Mouse (Mus musculus) T-helper 2 cell (primary cell): Measurements from ENCODE around the gene AI481877.

Source experiments
- in situ Hi-C: fragments of 300-600 bp; cut with MboI, MseI; formaldehyde crosslinking; loops from one replicate; pipeline ENCODE4 v1.15.1; 2025; ENCODE audit warnings: high pct_unique_total_duplicates

The AI481877 gene

DNA sequence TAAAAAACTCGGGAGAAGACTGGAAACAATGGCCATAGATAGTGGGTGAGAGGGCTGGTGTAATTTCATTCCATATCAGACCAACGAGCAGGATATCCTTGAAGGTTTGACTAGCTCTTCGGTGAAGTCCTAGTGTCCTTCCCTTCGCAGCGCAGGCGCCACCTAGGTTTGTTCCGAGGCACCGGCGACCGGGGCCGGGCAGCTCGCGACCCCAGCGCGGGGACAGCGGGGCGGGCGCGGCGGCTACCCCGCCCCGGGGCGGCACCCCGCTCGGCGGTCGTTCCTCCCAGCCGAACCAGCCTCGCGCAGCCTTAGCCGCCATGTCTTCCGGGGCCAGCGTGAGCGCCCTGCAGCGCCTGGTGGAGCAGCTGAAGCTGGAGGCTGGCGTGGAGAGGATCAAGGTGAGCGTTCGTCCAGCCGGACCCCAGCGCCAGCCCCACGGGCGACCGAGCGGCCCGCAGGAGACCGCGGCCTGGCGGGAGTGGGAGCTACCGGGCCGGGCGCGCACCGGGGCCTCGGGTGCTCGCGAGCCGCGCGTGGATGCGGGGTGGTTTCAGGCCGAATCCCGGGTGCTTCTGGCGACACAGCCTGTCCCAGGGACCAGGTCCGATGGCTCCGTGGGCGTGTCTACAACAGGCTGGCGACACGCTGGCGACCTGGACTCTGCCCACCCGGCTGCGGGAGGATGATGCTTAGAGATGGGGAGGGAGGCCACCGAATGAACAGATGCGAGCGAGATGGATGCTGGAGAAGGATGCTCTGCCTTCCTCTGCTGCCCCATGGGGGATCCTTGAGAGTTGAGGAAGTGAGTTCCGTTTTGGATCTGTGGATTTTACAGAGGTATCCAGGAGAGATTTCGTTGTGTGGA, 103.6 kb downstream of the AI481877 start, which contains the start of gene Gng10:
Gng10 (plus strand) TSS at position 171 of the 868 bp plus-strand sequence.
- in situ Hi-C loops: loop anchor here (5.0 kb wide), 2 partner anchors 38 to 737 kb away; partner anchors contain the start of gene Dnajc25

DNA sequence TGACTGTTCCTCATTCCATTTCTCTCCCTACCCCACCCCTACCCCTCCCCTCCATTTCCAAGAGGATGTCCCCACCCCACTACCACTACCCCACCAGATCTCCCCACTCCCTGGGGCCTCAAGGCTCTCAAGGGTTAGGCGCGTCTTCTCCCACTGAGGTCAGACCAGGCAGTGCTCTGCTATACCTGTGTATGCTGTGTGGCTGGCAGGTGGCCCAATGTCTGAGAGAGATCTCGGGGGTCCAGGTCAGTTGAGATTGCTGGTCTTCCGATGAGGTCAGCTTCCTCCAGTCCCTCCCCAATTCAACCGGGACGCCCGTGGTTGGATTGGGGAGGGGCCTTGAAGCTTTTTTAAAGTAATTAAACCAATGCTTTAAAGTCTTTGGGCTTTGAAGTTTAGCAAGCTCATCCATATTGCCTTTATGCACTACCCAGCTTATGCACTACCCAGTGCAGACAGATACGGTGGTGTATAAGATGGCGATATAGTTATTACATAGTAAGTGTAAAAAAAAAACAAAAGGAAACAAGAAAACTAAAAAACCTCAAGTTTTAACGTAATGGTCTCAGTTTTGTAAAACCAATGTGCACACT, 104.4 kb downstream of the AI481877 start:
- in situ Hi-C loops: no loop called here

DNA sequence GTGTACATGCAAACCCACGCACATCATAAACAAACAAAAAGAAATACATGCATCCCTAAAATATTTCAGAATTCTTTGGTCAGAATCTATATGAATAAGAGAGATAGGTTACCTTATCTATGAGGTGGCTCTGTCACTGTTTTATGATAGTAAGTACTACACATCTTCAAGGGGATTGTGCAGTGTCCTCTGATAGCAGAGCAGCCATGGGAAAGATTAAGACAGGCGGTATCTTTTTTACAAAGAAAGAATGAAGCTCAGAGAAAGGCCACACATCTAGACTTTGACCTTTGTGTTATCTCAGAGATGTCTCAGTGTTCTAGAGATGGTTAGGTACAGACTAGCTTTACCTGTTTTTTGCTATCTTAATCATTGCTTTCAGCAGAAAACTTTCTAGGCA, 121.9 kb downstream of the AI481877 start:
- in situ Hi-C loops: no loop called here

DNA sequence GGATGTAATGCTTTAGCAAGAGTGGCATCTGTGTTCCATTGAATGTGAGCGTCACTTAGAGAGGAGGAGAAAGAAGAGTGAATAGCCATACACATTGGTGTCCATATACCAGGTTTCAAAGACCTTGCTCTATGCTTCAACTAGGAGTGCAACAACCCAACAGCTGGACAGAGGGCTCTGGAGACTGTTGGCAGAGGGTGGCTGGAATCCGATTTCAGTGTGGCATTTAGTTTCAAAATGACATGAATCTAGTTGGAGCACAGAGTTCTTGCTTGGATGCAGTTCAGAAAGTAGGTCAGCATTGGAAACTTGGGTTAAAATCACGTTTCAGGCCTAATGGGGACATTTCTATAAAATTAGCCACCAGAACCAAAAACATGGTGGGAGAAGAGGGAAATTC, 123.6 kb downstream of the AI481877 start:
- in situ Hi-C loops: no loop called here

DNA sequence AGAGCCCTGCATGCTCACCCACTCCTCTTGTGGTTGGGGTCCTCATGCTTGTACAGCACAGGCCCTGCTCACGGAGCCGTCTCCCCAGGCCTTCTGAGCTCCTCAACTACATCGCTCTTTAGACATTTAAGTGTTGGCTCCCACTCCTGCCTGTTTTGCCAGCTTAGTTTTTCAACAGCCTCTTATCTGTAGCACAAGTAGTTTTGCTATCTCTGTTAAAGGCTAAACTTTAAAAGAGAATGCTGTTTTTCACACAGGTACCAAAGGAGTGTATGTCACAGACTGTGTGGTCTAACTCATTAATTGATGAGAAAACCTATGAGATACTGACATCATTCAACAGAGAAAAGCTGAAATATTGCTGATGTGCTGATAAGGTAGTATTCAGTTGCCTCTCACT, 127.3 kb downstream of the AI481877 start:
- in situ Hi-C loops: no loop called here

DNA sequence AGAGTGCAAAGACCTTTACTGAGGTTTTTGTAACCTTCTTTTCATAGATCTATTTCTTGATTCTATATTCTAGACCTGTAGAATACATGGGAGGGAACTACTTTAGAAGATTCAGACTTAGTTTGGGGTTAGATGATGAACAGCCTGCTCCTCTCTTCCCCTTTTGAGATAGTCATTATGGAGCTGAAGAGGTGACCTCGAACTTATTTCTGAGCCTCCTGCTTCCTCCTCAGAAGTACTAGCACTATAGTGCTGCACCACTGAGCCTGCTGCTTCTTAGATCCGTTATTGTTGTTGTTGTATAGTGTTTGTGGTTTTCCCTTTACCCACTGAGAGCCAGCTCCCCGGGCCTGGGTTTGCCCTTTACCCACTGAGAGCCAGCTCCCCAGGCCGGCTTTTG, 129.1 kb downstream of the AI481877 start:
- in situ Hi-C loops: loop anchor here (10.0 kb wide), 1 partner anchor 325 kb away; no protein-coding TSS in a partner anchor

DNA sequence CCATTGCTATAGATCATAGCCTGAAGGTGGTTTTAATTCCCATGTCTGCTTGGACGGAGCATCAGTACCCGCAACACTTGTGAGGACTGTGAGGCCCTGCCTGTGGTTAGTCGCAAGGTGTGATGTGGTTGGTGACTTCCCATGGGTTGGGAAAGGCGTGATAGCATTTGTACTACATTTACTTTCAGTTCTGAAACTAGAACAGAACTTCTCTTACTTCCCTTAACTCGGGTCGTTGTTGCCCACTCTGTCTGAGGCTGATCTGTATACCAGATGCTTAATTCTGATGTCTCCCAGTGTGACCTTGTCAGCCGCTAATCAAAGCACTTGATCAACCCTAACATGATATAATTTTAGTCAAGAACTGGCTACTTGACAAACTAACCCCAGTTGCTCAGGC, 129.6 kb downstream of the AI481877 start:
- in situ Hi-C loops: loop anchor here (10.0 kb wide), 1 partner anchor 326 kb away; no protein-coding TSS in a partner anchor

DNA sequence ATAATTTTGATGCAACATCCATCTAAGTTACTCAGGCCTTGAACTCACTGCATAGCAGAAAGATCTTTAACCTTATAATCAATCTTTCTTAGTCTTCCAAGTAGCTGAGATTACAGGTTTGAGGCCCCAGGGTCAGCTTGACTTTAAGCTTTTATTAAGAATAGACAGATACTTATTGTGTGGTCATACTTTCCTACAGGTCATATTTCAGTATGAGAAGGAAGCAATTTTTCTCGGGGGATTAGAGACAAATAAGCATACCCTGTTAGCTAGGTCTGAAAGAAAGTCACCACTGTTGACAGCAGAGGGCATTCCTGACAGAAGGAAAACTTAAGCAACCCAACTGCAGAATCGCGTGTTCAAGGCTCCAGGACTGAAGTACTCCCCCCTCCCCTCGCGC, 130.8 kb downstream of the AI481877 start:
- in situ Hi-C loops: loop anchor here (10.0 kb wide), 1 partner anchor 327 kb away; no protein-coding TSS in a partner anchor

DNA sequence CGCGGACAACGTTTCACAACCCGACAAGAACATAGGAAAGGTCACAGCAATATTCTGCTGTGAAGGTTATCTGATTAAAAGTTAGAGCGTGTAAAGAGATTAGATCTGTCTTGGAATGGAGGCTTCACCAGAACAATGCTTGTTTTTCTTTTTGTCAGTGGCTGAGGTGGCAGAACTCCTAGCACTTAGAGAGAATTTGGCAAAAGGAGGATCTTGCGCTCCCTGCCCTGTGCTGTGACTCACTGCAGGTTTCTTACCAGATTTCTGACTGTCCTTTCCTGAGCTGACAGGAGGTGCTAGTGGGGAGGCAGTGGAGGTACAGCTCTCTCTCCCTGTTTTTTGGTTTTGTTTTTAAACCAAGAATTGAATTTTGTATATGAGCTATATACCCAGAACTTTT, 131.8 kb downstream of the AI481877 start:
- in situ Hi-C loops: loop anchor here (10.0 kb wide), 1 partner anchor 328 kb away; no protein-coding TSS in a partner anchor

DNA sequence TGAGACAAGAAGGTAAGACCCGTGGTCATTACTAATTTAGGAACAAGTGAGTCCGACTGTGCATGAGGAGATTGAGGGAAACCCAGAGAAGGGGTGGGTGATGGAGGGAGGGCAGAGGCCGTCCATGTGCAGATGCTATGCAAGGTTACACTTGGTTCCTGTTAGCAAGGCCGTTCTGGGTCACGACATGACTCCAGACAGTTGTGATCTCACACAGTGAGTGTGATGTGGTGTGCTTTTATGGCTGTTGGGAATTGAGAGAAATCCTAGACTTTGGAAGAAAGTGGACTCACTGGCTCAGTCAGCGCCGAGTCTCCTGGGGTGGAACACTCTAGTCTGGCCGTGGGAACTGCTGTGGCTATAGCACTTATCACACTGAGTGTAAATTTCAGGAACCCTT, 132.6 kb downstream of the AI481877 start:
- in situ Hi-C loops: loop anchor here (10.0 kb wide), 1 partner anchor 329 kb away; no protein-coding TSS in a partner anchor

DNA sequence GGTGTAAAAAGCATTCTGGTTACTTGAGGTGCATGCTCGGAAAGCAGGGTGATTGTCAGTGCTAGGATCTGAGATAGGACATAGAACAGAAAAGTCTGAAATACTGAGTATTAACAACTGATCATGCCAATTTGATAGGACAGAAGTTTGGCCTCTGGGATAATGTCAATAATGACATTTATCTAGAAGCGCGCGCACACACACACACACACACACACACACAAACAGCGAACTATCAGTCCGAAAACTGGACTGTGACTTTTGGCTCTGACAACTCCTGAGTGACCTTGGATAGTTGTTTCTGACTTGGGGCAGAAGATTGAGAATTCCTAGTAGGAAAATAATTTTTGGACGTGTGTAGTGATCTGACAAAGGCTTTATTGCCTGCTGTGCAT, 135.0 kb downstream of the AI481877 start:
- in situ Hi-C loops: loop anchor here (10.0 kb wide), 1 partner anchor 331 kb away; no protein-coding TSS in a partner anchor

DNA sequence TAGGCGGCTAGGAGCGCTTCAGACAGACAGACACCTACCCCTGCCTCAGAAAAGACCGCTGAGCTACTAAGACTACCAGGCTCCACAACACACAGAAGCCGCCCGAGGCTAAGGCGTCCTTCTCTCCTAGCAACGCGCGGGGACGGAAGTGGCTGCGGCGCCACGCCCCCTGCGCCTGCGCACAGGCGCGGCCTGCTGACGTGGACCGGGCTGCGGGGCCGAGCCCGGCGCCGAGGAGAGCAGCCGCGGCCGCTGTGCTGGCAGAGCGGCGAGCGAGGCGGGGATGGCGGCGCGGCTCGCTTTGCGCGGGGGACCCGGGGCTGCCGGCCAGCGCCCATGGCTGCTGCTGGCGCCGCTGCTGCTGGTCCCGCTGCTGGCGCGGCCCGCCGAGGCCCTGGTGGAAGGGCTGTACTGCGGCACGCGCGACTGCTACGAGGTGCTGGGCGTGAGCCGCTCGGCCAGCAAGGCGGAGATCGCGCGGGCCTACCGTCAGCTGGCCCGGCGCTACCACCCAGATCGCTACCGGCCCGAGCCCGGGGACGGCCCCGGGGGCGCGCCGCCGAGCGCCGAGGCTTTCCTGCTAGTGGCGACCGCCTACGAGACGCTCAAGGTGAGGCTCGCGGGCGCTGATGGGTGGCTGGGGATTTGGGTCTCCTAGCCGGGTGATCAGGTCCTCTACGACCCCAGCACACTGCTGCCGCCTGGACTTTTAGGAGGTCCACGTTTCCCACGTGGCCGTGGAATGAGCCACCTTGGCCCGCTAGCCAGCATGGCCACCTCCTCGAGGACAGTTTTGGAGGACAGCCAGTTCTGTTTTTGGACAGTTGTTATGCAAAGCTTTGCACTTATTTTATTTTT, 135.6 kb downstream of the AI481877 start, which contains the start of gene Gm20503:
Gm20503 (plus strand) TSS at position 263 of the 858 bp plus-strand sequence.
- in situ Hi-C loops: loop anchor here (10.0 kb wide), 1 partner anchor 332 kb away; no protein-coding TSS in a partner anchor

DNA sequence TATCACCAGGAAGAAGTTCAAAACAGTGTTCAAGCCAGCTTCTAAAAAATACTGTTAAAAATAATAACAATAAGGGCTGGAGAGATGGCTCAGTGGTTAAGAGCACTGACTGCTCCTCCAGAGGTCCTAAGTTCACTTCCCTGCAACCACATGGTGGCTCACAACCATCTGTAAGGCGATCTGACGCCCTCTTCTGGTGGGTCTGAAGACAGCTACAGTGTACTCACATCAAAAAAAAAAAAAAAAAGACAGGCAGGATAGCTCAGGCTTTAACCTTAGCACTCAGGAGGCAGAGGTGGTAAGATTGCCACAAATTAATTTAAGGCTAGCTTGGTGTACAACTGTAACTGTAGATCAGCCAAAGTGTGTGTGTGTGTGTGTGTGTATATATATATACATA, 138.2 kb downstream of the AI481877 start:
- in situ Hi-C loops: loop anchor here (10.0 kb wide), 1 partner anchor 334 kb away; no protein-coding TSS in a partner anchor

DNA sequence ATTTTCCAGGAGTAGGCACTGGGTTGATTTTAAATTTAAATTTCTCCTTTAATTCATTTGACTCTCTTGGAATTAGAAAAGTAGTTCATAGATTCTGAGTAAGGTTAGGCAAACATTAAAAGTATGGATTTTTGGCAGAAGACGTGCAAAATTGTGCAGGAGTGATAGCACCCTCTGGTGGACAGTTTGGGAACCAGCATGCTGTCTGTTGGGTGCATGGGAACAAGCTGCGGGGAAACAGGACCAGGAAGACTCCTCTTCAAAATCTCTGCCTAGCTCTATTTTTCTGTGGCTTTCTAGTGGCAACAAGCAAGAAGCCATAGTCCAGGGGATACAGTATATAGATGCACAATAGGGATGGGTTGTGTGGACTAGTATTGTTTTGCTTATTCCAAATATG, 139.1 kb downstream of the AI481877 start:
- in situ Hi-C loops: loop anchor here (5.0 to 10.0 kb wide), 2 partner anchors 38 to 335 kb away; partner anchors contain the start of gene Gng10

DNA sequence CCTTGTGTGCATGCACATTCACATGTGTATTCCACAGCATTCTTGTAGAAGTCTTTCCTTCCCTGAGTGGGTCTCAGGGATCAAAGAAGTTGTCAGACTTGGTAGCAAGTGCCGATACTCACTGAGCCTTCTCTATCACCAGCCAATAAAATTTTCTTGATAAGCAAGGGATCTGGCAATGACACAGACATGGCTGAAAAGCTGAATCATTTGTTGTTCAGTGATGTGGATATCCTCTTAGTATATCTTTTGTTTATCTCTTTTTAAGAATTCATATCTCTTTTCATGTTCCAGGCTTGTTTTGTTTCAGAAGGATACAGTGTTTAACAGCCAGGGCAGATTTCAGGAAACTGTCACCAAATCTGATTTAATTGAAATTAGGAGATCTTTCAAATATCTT, 140.1 kb downstream of the AI481877 start:
- in situ Hi-C loops: loop anchor here (5.0 kb wide), 1 partner anchor 39 kb away; the partner anchor contains the start of gene Gng10

DNA sequence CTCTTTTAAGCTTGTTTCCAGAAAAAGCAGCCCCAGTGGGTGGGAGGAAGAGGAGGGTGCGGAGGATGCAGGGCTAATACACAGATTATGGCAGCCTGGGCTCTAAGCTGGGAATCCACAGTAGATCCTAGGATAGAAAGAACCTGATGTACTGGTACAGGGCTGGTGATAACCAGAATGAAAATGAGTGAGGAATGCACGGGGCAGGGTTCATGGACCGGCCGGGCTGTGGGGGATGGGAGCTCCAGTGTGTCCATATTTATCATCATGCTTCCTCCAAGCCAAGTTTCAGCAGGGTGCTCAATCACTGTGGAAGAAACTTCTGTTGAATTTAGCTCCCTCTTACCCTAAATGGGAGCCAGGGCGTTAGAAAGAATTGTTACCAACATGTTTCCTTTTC, 141.7 kb downstream of the AI481877 start:
- in situ Hi-C loops: loop anchor here (5.0 kb wide), 1 partner anchor 40 kb away; the partner anchor contains the start of gene Gng10

DNA sequence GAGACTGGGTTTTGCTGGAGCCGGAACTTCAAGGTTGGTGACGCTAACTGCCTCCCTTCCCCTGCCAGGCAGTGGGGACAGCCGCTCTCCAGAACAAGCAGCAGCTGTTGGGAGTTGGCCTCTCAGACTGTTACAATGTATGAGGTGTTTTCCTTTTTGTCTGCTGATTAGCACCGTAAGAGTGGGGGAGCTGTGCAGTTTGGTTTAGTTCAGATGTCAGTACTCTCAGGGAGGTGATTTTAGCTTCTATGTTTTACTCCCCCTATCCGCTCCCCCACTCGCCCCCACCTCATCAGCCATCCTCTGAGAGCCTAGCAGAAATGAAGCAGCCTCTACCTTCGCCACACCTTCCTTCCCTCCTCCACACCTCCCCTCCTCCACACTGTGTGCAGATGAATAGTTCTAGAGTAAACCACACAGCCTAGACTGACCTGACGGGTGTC, 143.5 kb downstream of the AI481877 start:
- in situ Hi-C loops: loop anchor here (5.0 kb wide), 1 partner anchor 42 kb away; the partner anchor contains the start of gene Gng10

DNA sequence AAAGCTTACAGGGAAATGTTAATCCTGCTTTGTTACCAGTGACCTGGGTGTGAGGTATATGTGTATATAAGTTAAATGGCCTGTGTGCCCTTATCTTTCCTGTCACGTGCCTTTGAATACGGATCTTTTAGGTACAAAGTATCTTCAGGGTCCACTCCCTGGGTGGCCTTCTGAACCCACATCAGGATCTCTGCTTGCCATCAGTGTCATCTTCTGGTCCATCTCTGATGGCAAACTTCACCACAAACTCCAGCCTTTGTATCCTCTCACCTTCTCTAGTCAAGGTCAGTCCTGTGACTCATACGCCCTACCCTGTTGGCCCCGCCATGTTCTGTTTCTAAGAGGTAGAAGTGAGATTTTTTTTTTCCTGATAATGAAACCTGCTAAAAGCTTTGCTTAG, 144.0 kb downstream of the AI481877 start, which contains the start of gene Dnajc25:
Dnajc25 (plus strand) TSS at position 301 of the 400 bp plus-strand sequence.
- in situ Hi-C loops: loop anchor here (5.0 kb wide), 1 partner anchor 43 kb away; the partner anchor contains the start of gene Gng10
